Mouse (Mus musculus): ENCODE data around the gene Mbnl1. TPM values are rescaled to one million over a fixed set of nuclear protein-coding genes. Genes with fewer than 3 reads are reported as not detected.
A peak's percentile ranks its signal among the peaks of the same experiment; 100 is the strongest.

The Mbnl1 gene
- polyA plus RNA-seq, 1 experiment: 730 TPM

- no peak overlapping the region for H3K4me3 ChIP-seq (ENCODE audit: insufficient read depth, low read length)
- peaks cover 19% of the 10 kb centered on the region for H3K4me1 ChIP-seq (ENCODE audit: control insufficient read depth, insufficient read depth, low read length)
- TF ChIP-seq CTCF (IDR thresholded peaks at IDR 0.05; ENCODE audit: low read depth, low read length): no peak
- TF ChIP-seq POLR2A (IDR thresholded peaks at IDR 0.05; ENCODE audit: borderline replicate concordance, low read depth, low read length): no peak
- peak overlapping the region; percentile 98 for H3K27ac ChIP-seq (ENCODE audit: insufficient read depth, low read depth, low read length)
Measured at GRCm38 (mm10) chr3:60472011-60472680, 484 bp upstream of the Mbnl1 start.

DNA sequence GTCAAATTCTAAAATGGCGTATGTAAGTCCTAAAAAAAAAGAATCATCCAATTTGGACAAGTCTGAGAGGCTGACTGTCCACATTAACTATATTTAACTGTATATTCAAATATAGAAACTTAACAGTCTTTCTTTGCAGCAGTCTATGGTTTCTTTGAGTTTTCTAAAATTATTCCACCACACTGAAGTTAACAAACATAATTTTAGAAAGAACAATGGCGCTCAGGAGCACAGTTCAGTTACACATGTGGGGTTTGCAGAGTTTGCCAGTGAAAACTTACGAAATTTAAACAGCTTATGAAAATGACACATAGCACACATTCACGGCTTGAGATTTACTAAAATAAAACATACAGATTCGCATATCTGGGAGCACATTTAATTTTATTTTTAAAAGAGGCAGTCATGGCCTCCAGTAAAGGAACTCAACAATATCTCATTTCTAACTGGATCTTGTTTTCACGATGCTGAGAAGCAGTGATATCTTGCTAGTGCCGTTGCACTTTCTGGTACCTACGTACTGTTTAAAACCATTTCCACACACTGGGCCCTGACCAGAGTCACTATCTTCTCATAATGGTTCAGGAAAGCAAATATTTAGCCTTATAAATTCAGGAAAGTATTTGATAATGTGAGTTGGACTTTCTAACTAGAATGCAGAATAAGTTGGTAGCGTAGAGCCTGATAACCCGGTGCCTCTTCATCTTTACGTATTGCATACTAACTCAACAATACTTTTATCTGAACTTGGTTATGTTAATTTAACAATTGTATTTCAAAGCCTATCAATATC is 1.4 kb downstream of the Mbnl1 start:
- peak overlapping the region; percentile 91 for H3K27ac ChIP-seq (ENCODE audit: insufficient read depth, low read depth, low read length)
- TF ChIP-seq CTCF (IDR thresholded peaks at IDR 0.05; ENCODE audit: low read depth, low read length) (no peak), POLR2A (IDR thresholded peaks at IDR 0.05; ENCODE audit: borderline replicate concordance, low read depth, low read length) (no peak)
- peaks cover 18% of the 10 kb centered on the region for H3K4me1 ChIP-seq (ENCODE audit: control insufficient read depth, insufficient read depth, low read length)
- peak overlapping the region; percentile 61 for H3K4me3 ChIP-seq (ENCODE audit: insufficient read depth, low read length)

DNA sequence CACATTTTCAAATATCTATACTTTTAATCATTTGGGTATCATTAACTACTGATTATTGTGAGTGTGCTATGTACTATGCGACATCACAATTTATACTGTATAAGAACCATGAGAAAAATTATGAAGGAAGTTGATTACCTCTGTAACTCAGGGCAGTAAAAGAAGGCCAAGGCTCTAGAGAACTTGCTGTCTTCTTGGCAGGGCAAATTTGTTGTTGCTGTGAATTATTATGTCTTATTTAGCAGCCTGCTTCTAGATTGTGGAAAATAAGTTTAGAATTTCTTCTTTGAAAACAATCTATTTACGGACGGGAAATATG is 2.0 kb downstream of the Mbnl1 start:
- Histone ChIP-seq H3K27ac (ENCODE audit: insufficient read depth, low read depth, low read length) (peak overlapping the region; percentile 91), H3K4me1 (ENCODE audit: control insufficient read depth, insufficient read depth, low read length) (peaks cover 16% of the 10 kb centered on the region), H3K4me3 (ENCODE audit: insufficient read depth, low read length) (peak overlapping the region; percentile 70)
- TF ChIP-seq CTCF (IDR thresholded peaks at IDR 0.05; ENCODE audit: low read depth, low read length): no peak
- TF ChIP-seq POLR2A (IDR thresholded peaks at IDR 0.05; ENCODE audit: borderline replicate concordance, low read depth, low read length): no peak

GRCm38 (mm10) chr3:60475055-60475454 is 2.4 kb downstream of the Mbnl1 start:
- H3K4me1 ChIP-seq (ENCODE audit: control insufficient read depth, insufficient read depth, low read length): peaks cover 12% of the 10 kb centered on the region
- TF ChIP-seq POLR2A (IDR thresholded peaks at IDR 0.05; ENCODE audit: borderline replicate concordance, low read depth, low read length): no peak
- no peak for TF ChIP-seq CTCF (IDR thresholded peaks at IDR 0.05; ENCODE audit: low read depth, low read length)
- peak overlapping the region; percentile 91 for H3K27ac ChIP-seq (ENCODE audit: insufficient read depth, low read depth, low read length)
- peak overlapping the region; percentile 70 for H3K4me3 ChIP-seq (ENCODE audit: insufficient read depth, low read length)

- TF ChIP-seq POLR2A (IDR thresholded peaks at IDR 0.05; ENCODE audit: borderline replicate concordance, low read depth, low read length): no peak
- TF ChIP-seq CTCF (IDR thresholded peaks at IDR 0.05; ENCODE audit: low read depth, low read length): no peak
- H3K4me1 ChIP-seq (ENCODE audit: control insufficient read depth, insufficient read depth, low read length): peaks cover 10% of the 10 kb centered on the region
- peak overlapping the region; percentile 66 for H3K27ac ChIP-seq (ENCODE audit: insufficient read depth, low read depth, low read length)
- peak overlapping the region; percentile 55 for H3K4me3 ChIP-seq (ENCODE audit: insufficient read depth, low read length)
Measured at GRCm38 (mm10) chr3:60476751-60477255, 4.2 kb downstream of the Mbnl1 start.

DNA sequence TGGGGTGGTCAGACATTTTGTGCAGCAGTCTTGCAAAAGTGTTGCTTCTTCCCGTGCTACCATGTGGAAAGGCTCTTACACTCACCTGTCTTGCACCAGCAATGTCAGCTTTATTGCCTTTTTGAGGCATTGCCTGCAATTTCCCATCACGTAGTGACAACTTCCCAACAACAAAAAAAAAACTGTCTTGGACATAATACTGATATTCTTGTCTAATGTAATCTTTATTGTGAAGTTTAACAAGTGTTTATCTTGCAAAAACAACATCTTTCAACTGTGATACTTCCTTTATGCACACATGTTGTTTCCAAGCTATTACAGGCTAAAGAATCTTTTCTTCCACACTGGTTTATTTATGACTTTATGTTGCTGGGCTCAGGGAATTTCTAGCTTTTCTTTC is 5.8 kb downstream of the Mbnl1 start:
- Histone ChIP-seq H3K27ac (ENCODE audit: insufficient read depth, low read depth, low read length) (peak overlapping the region; percentile 58), H3K4me1 (ENCODE audit: control insufficient read depth, insufficient read depth, low read length) (peaks cover 23% of the 10 kb centered on the region), H3K4me3 (ENCODE audit: insufficient read depth, low read length) (peak overlapping the region; percentile 70)
- TF ChIP-seq POLR2A (IDR thresholded peaks at IDR 0.05; ENCODE audit: borderline replicate concordance, low read depth, low read length) (no peak), CTCF (IDR thresholded peaks at IDR 0.05; ENCODE audit: low read depth, low read length) (no peak)

GRCm38 (mm10) chr3:60480716-60481115 is 8.1 kb downstream of the Mbnl1 start:
- peak overlapping the region; percentile 50 for H3K4me3 ChIP-seq (ENCODE audit: insufficient read depth, low read length)

GRCm38 (mm10) chr3:60481740-60482399 is 9.2 kb downstream of the Mbnl1 start:
- H3K4me1 ChIP-seq (ENCODE audit: control insufficient read depth, insufficient read depth, low read length): peaks cover 46% of the 10 kb centered on the region
- no peak overlapping the region for H3K4me3 ChIP-seq (ENCODE audit: insufficient read depth, low read length)
- peak overlapping the region; percentile 86 for H3K27ac ChIP-seq (ENCODE audit: insufficient read depth, low read depth, low read length)
- TF ChIP-seq CTCF (IDR thresholded peaks at IDR 0.05; ENCODE audit: low read depth, low read length) (no peak), POLR2A (IDR thresholded peaks at IDR 0.05; ENCODE audit: borderline replicate concordance, low read depth, low read length) (no peak)

More at GRCm38 (mm10) chr3:60480716-60481115, 8.1 kb downstream of the Mbnl1 start:
- Histone ChIP-seq H3K4me1 (ENCODE audit: control insufficient read depth, insufficient read depth, low read length) (peaks cover 37% of the 10 kb centered on the region), H3K27ac (ENCODE audit: insufficient read depth, low read depth, low read length) (peak overlapping the region; percentile 75)
- TF ChIP-seq CTCF (IDR thresholded peaks at IDR 0.05; ENCODE audit: low read depth, low read length) (no peak), POLR2A (IDR thresholded peaks at IDR 0.05; ENCODE audit: borderline replicate concordance, low read depth, low read length) (no peak)

DNA sequence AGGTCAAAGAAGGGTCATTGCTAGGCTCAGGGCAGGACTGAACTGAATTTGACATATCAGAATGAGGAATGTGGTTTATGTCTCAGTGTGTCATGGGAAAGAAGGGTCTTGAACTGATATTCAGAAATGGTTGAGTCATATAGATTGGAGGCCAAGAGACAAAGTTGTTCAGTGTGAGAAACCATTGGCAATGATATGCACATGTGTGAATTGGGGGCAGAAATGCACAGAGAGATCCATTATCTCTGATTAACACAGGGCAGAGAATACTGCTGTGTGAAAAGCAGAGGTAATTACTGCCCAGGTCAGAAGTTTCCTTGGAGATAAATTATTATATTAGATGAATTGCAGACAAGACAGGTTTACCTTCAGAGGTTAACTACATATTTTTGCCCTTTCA is 10.7 kb downstream of the Mbnl1 start:
- no peak overlapping the region for H3K4me3 ChIP-seq (ENCODE audit: insufficient read depth, low read length)
- peaks cover 52% of the 10 kb centered on the region for H3K4me1 ChIP-seq (ENCODE audit: control insufficient read depth, insufficient read depth, low read length)
- TF ChIP-seq CTCF (IDR thresholded peaks at IDR 0.05; ENCODE audit: low read depth, low read length) (no peak), POLR2A (IDR thresholded peaks at IDR 0.05; ENCODE audit: borderline replicate concordance, low read depth, low read length) (no peak)
- no peak overlapping the region for H3K27ac ChIP-seq (ENCODE audit: insufficient read depth, low read depth, low read length)

Measured in bone marrow macrophage, adult 2 months (primary cell).